Mouse (Mus musculus) testis, adult 2 months (tissue): Measurements from ENCODE around the gene Prorsd1. TPM values are rescaled to one million over a fixed set of nuclear protein-coding genes. Genes with fewer than 3 reads are reported as not detected.

Source experiments
- H3K27ac ChIP-seq: fragments of 200-500 bp; 2 replicates; pipeline ENCODE4 v1.5.1; 2012; ENCODE audit warnings: low read depth, low read length; ENCODE audit not compliant: control insufficient read depth, insufficient read depth
- H3K27me3 ChIP-seq: fragments of 200-500 bp; 2 replicates; pipeline ENCODE4 v1.6.1; 2012; ENCODE audit warnings: mild to moderate bottlenecking, low read length, moderate library complexity; ENCODE audit not compliant: control insufficient read depth, insufficient read depth
- H3K36me3 ChIP-seq: fragments of 200-500 bp; 2 replicates; pipeline ENCODE4 v1.6.1; 2012; ENCODE audit warnings: mild to moderate bottlenecking, low read length; ENCODE audit not compliant: control insufficient read depth, insufficient read depth
- H3K4me1 ChIP-seq: fragments of 200-500 bp; 2 replicates; pipeline ENCODE4 v1.6.1; 2012; ENCODE audit warnings: low read length; ENCODE audit not compliant: control insufficient read depth, insufficient read depth
- H3K4me3 ChIP-seq: fragments of 200-500 bp; 2 replicates; pipeline ENCODE4 v1.5.1; 2012; ENCODE audit warnings: low read depth, mild to moderate bottlenecking, low read length, moderate library complexity, mixed read lengths; ENCODE audit not compliant: control insufficient read depth
- CTCF ChIP-seq: fragments of 200-500 bp; IDR thresholded peaks from 2 replicates; pipeline ENCODE4 v1.5.1; 2012; ENCODE audit warnings: low read depth, mild to moderate bottlenecking, inconsistent platforms, low read length, moderate library complexity; ENCODE audit not compliant: control insufficient read depth, insufficient read depth, insufficient replicate concordance
- POLR2A ChIP-seq: fragments of 200-500 bp; IDR thresholded peaks from 2 replicates; pipeline ENCODE4 v1.6.1; 2012; ENCODE audit warnings: low read depth, mild to moderate bottlenecking, inconsistent platforms, low read length, moderate library complexity; ENCODE audit not compliant: control insufficient read depth
- polyA plus RNA-seq: library from polyadenylated mRNA; depleted of rRNA; stranded (reverse); fragments of >200 nt; gene quantifications from 2 replicates; pipeline ENCODE4 v1.2.3, GENCODE M21; 2012

Gene Prorsd1
- polyA plus RNA-seq, 1 experiment: 1.3 TPM

DNA sequence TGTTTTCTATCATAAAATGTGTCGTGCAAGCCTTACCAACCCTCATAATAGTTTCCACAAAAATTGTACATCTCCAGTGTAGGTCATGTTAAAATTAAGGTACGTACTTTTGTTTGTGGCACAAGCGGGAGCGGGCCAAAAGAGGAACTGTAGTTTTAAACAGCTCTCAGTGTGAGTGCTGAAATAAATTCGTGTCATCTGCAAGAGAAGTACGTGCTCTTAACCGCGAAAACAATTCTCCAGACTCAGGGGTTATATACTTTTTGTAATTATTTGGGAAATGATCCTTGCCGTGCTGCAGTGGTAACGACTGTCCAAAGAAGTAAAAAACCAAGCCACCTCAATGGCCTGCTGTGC, 530 bp downstream of the Prorsd1 start:
- Histone ChIP-seq H3K27me3 (no peaks in the 10 kb centered on the region), H3K36me3 (no peaks in the 10 kb centered on the region), H3K4me3 (peak overlapping the region; percentile 88), H3K27ac (peak overlapping the region; percentile 69), H3K4me1 (peaks cover 3% of the 10 kb centered on the region; the same call in 1 of the 2 replicates)
- TF ChIP-seq POLR2A (no peak), CTCF (no peak)

DNA sequence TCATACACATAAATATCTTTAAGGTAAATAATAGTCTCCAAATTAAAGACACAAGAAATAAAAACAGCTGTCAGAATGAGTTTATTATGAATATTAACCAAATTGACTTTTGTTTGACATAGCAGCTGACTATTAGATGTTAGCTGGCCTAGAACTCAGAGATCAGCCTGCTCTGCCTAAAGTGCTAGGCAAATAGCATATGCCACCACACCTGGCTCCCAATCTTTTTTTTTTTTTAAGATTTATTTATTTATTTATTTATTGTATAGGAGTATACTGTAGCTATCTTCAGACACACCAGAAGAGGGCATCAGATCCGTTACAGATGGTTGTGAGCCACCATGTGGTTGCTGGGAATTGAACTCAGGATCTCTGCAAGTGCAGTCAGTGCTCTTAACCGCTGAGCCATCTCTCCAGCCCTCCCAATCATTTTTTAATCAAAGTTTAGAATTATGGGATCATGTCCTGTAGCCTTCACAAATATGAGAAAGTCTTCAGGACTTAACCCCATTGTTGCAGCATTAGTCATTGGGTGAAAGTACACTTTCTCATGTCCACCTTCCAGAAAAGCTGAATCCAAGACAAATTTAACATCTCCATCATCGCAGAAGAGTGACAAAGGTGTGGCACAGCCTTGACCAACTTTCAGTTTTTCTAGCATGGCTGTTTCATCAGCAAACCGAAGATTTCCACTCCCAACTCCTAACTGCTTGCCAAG, 1.9 kb downstream of the Prorsd1 start:
- Histone ChIP-seq H3K4me1 (peaks cover 3% of the 10 kb centered on the region; the same call in 1 of the 2 replicates), H3K27ac (no peak overlapping the region), H3K4me3 (no peak overlapping the region), H3K36me3 (no peaks in the 10 kb centered on the region), H3K27me3 (no peaks in the 10 kb centered on the region)
- TF ChIP-seq POLR2A: no peak
- no peak for TF ChIP-seq CTCF

DNA sequence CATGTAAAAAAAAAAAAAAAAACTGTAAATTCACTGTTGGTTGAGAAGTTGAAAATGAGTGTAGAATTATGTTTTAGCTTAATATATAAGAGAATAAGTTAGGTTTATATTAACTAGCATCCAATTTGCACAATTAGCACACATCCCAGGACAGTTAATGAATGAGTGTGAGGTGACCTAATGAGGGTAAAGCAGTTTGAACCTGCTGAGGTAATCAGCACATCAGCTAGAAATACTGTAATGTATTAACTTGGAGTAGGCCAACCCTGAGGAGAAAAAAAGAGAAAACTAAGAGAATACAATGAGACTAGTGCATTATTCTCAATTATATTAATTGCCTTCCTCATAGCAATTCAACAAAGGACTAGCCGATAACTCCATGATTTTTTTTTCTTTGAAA, 5.4 kb downstream of the Prorsd1 start:
- H3K36me3 ChIP-seq: no peaks in the 10 kb centered on the region
- no peaks in the 10 kb centered on the region for H3K4me1 ChIP-seq
- no peaks in the 10 kb centered on the region for H3K27me3 ChIP-seq
- TF ChIP-seq POLR2A: no peak
- TF ChIP-seq CTCF: no peak
- H3K4me3 ChIP-seq: no peak overlapping the region
- H3K27ac ChIP-seq: no peak overlapping the region

DNA sequence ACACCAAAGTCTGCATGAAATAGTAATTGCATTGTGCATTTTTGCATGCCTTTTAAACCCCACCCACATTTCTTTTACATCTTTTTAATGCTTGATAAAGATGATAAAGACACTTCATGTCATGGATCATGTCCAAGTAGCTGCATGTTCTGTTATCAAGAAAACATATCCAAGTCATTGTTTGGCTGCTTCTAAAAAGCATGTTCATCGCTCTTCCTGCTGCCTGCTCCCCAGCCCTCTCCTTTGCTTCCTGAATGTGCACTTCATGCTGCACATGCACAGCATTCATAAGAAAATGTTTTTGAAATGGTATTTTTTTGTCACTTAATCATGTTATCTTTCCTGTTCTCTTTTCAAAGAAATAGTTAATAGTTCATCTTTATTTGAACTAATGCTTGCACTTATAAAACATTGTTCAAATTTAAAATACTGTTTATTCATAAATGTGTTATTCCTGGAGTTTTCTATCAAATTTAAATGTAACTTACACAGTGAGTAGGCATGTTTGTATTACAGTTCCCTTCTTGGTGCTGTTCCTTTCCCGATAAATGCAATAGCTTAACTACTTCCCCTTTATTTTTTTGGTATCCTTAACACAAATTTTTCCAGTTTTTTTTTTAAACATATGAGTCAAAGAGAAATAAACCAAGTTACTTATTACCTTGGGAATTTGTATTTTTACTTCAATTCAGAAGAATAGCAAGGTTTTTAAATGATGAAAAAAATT, 9.8 kb downstream of the Prorsd1 start:
- Histone ChIP-seq H3K27ac (no peak overlapping the region), H3K27me3 (no peaks in the 10 kb centered on the region), H3K4me3 (no peak overlapping the region), H3K4me1 (no peaks in the 10 kb centered on the region), H3K36me3 (no peaks in the 10 kb centered on the region; the same call in 1 of the 2 replicates)
- no peak for TF ChIP-seq POLR2A
- no peak for TF ChIP-seq CTCF

DNA sequence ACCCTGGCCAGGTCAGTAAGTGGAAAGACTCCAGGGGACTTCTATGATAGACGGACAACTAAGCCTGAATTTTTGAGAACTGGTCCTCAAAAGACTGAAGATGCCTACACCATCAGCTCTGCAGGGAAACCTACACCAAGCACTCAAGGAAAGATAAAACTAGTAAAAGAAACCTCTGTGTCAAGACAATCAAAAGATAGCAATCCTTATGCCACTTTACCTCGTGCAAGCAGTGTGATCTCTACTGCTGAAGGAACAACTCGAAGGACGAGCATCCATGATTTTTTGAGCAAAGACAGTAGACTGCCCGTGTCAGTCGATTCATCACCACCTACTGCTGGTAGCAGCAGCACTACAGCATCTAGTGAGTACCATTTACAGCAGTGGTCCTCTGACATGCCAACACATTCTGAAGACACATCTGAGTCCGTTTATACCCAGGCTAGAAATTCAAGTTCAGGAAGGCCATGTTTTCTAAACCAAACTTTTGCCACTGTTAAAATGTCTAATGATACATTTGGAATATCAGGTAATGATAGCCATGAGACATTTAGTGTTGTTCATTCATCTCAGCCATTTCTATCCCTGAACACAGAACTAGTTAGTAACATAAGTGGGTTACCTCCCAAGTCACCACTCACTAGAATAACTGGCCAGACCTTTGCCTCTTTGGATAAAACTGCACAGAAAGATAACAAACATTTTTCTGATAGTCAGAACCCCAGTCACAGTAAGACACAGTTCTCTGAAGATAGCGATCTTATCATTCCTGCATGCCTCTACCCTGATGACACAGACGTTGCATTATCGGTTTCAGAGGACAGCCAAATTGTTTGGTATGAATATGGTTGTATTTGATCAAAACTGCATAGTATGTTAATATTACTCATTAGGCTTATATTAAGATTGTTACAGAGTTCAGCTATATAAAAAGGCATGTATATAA, 10.6 kb downstream of the Prorsd1 start:
- Histone ChIP-seq H3K27me3 (no peaks in the 10 kb centered on the region), H3K36me3 (no peaks in the 10 kb centered on the region; the same call in 1 of the 2 replicates)

DNA sequence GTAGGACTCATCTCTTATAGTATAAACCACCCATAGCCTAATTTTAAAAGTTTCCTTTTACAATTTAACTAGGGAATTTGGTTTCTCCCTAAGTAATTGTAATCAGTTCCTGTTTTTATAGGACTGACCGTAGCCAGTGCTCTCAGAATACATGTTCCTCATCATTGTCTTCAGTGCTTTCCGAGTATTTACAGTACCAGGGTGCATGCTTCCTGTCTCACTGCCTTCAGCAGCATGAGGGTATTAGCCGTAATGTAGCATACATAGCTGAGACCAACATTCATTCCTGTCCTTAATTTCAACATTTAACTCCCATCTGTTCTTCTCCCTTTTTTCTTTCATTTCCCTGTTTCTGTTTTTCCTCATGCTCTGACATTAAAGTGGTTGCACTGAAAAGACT, 17.9 kb downstream of the Prorsd1 start:
- H3K36me3 ChIP-seq: no peaks in the 10 kb centered on the region; the same call in 1 of the 2 replicates
- TF ChIP-seq CTCF (no peak), POLR2A (no peak)
- no peak overlapping the region for H3K27ac ChIP-seq

More for the DNA sequence above, 10.6 kb downstream of the Prorsd1 start:
- Histone ChIP-seq H3K27ac (no peak overlapping the region), H3K4me3 (no peak overlapping the region), H3K4me1 (no peaks in the 10 kb centered on the region)
- no peak for TF ChIP-seq POLR2A
- no peak for TF ChIP-seq CTCF

More for the DNA sequence above, 17.9 kb downstream of the Prorsd1 start:
- Histone ChIP-seq H3K27me3 (no peaks in the 10 kb centered on the region), H3K4me1 (no peaks in the 10 kb centered on the region), H3K4me3 (no peak overlapping the region)
